Mouse (Mus musculus): ENCODE data around the gene Ctcf.

Ctcf gene

DNA sequence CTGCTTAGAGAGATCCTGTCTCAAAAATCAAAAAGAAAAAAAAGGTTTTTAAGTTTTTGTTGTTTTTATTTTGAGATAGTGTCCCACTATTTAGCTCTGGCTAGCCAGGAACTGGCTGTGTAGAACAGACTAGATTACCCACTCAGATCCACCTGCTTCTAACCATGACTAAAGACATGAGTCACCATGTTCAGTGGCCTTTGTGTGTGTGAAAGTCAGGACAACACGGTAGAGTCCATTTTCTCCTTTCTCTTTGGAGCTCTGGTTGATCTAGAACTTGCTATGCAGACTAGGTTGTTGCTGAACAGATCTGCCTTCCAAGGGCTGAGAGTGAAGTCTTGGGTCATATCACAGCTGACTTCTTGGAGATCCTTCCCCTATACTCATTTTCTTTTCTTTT, 3.5 kb downstream of the Ctcf start:
- ATAC-seq (ENCODE audit: insufficient number of reproducible peaks, low FRiP score, low TSS enrichment) = no peak

DNA sequence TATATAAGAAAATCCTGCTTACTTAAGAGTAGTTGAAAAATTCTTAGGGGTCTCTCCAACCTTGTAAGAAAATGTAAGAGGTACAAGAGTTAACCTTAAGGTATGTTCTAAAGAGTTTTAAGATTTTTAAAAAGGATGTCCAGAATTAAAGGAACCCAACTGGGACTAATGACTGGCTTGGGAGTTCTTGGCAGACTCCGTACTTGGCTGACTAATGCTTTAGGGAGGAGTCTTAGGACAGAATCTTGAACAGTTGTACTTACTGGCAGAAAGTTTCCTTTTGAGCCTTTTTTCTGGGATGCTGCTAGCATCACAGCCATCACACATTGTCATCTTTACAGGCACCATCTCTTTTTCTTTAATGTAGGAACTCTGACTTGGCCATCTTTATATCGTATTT, 4.1 kb downstream of the Ctcf start:
- ATAC-seq (ENCODE audit: insufficient number of reproducible peaks, low FRiP score, low TSS enrichment) = no peak

DNA sequence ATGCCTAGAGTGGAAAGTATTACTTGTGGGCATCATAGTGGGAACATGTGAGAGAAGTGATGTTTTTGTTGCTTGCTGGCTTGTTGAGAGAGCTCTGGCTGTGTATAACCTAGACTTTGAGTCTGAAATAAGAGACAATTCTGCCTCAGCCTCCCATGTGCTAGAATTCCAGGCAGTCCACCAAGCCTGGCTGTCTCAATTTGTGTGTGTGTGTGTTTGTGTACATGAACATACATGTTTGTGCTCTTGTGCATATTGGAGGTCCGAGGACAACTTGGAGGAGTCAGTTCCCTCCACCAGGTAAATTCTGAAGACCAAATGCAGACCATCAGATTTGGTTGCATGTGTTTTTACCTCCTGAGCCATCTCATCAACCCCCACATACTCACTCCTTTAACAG, 8.8 kb downstream of the Ctcf start:
- ATAC-seq (ENCODE audit: insufficient number of reproducible peaks, low FRiP score, low TSS enrichment) = no peak

DNA sequence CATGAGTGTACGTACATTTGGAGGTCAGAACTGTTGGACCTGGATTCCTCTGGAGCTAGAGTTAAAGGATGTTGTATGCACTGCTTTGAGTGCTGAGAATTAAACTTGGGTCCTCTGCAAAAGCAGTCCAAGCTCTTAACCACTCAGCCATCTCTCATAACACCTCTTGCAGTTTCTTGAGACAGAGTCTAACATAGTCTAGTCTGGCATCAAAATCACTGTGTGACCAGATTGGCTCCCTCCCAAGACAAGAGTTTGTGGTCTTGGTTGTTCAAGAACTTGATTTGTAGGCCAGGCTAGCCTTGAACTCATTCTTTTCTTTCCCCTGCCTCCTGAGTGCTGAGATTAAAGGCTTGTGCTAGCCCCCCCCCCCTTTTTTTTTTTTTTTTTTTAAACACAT, 12.6 kb downstream of the Ctcf start:
- ATAC-seq (ENCODE audit: insufficient number of reproducible peaks, low FRiP score, low TSS enrichment) = no peak

DNA sequence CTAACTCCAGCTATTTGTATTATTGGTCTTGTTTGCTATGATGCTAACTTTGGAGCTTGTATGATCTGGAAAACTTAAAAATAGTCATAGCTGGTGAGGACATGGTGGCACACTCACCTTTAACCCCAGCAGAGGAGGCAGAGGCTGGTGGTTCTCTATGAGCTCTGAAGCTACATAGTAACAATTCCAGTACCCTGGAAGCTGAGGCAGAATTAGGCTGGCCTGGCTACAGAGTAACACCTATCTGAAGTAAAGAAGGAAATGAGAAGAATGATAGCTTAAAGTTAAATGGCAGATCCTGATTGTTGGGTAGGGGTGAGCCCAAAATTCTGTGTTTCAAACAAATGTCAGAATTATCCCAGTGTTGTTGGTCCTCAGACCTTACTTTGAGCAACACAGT, 21.3 kb downstream of the Ctcf start:
- no peak for ATAC-seq (ENCODE audit: insufficient number of reproducible peaks, low FRiP score, low TSS enrichment)

DNA sequence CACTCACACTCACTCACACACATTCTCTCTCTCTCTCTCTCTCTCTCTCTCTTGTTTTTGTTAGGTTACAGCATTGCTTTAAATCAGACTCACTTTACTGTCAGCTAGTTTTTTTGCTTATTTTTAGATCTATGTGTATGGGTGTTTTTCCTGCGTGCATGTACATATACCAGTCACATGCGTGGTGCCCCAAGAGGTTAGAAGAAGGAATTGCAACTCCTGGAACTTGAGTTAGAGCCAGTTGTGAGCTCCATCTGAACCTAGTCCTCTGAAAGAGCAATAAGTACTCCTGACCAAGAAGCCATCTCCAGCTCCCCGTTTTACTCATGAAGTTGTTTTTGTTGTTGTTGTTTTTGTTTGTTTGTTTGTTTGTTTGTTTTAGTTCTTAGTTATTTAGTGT, 24.8 kb downstream of the Ctcf start:
- no peak for ATAC-seq (ENCODE audit: insufficient number of reproducible peaks, low FRiP score, low TSS enrichment)

DNA sequence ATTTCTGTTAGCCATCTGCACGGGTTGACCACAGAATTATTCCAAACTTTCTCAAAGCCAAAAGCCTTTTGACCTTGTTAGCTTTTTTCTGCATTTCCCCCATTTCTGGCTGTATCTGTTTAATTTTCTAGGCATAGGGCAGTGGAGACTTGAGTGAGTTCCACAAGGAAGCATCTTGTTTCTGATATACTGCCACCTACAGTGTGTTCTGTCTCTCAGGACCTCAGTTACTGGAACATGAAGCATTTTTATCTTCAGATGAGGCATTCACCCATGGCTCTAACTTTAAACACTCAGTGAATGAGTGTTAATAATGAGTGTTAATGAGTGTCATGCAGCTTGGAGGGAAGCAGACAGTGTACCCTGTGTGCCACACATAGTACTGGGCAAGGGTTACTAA, 41.5 kb downstream of the Ctcf start:
- no peak for ATAC-seq (ENCODE audit: insufficient number of reproducible peaks, low FRiP score, low TSS enrichment)

DNA sequence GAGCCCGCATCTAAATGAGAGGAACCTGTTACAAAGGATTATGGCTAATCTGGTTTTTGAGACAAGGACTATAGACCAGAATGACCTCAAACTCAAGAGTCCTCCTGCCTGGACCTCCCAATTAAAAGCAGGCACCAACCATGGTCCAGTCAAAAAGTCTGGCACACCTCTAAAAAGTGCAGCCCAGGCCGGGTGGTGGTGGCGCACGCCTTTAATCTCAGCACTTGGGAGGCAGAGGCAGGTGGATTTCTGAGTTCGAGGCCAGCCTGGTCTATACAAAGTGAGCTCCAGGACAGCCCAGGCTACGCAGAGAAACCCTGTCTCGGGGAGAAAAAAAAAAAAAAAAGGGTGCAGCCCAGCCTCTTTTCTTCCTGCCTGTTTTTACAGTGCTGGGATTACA, 49.0 kb downstream of the Ctcf start:
- ATAC-seq (ENCODE audit: insufficient number of reproducible peaks, low FRiP score, low TSS enrichment) = no peak

DNA sequence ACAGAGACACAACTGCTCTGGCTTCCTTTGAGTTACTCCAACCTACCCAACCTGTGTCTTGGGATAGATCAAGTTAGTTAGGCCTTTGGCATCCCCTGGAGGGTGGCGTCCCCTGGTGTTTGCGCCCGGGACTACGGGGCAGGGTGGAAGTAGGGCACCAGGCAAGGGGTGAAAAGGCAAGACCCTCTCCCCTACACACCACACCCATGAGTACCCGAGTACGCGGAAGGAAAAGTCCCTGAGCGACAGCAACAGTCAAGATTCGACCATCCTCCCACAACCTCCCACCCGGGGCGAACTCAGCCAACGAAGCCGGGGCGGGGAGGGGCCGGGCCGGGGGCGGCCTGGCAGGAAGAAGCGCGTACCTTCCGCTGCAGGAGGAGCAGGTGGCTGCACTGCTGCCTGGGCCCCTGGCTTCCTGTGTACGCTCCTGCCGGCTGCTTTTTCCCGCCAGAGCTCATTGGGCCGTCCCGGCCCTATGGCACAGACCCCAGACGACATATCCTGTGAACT, 49.5 kb downstream of the Ctcf start, which contains the start of gene Carmil2:
Gene Carmil2, plus strand, starts transcription at position 479 of the 513 bp plus-strand sequence.
- no peak for ATAC-seq (ENCODE audit: insufficient number of reproducible peaks, low FRiP score, low TSS enrichment)

DNA sequence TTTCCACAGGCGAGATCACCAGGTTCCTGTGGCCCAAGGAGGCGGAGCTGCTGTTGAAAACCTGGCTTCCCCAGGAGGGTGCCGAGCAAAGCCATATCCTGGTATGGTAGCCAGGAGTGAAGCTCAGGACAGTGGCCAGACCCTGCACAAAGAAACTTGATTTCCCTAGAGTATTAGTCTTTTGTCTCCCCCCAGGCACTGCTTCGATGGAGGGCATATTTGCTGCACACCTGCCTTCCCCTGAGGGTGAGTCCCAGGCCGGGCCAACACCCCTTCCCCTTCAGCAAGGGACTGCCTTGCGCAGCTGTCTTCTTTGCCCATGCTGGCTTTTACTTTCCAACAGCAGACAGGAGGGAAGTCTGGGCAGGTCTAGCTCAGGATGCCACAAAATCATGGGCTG, 50.2 kb downstream of the Ctcf start:
- no peak for ATAC-seq (ENCODE audit: insufficient number of reproducible peaks, low FRiP score, low TSS enrichment)

DNA sequence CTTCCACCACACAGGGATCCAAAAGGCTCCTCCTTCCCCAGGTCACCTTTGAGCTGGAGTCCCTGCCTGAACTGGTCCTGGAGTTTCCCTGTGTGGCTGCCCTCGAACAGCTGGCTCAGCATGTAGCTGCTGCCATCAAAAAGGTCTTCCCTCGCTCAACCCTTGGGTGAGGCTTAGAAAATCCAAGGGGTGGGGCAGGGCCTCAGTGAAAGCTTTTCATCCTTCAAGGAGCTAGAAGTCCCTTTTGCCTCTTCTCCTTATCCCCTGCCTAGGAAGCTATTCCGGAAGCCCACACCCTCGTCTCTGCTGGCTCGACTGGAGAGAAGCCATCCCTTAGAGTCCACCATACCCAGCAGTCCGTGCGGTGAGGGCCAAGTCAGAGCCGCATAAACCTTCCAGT, 51.1 kb downstream of the Ctcf start:
- ATAC-seq (ENCODE audit: insufficient number of reproducible peaks, low FRiP score, low TSS enrichment) = no peak

DNA sequence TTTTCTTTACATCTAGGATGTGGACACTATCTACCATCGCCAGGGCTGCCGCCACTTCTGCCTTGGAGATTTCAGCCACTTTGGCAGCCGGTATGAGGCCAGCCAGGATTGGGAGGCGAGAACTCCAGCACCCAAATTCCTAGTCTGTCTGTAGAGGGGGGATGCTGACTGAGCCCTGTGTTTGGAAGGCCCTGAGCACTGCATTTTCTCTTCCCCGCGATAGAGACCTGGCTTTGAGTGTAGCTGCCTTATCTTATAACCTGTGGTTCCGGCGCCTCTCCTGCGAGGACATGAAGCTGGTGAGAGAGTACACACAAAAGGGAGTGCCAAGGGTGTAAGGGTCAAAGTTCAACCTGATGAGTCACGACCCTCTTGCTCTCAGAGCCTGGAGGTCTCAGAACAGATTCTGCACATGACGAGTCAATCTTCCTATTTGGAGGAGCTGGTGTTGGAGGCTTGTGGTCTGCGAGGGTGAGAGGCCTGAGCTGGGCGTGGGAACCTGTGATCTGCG, 51.9 kb downstream of the Ctcf start:
- no peak for ATAC-seq (ENCODE audit: insufficient number of reproducible peaks, low FRiP score, low TSS enrichment)

DNA sequence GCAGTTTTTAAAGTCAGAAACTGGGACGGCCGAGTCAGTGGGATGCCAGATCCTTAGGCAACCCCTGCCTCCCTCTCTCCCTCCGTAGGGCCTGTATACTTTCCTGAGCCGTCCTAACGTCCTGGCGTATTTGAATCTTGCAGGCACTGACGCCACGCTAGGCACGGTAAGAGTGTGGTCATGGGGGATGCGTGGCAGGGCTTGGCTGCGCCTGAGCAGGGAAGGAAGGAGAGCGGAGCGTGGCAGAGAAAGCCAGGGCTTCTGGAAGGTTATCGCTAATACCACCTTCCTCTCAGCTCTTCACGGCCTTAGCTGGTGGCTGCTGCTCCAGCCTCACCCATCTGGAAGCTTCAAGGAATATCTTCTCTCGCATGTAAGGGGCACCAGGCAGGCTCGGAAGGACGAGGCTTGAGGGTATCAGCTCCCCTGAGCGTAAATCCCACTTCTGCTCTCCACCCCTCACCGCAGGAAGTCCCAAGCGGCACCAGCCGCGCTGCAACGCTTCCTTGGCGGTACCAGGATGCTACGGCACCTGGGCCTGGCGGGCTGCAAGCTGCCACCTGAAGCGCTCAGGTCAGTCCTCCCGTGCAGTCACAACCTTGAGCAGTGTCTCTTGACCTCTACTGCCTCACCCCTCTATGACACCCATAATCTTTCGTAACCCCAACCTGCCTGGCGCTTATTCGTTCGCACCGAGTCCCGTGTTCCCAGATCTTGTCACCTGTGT, 53.1 kb downstream of the Ctcf start:
- ATAC-seq (ENCODE audit: insufficient number of reproducible peaks, low FRiP score, low TSS enrichment) = no peak

DNA sequence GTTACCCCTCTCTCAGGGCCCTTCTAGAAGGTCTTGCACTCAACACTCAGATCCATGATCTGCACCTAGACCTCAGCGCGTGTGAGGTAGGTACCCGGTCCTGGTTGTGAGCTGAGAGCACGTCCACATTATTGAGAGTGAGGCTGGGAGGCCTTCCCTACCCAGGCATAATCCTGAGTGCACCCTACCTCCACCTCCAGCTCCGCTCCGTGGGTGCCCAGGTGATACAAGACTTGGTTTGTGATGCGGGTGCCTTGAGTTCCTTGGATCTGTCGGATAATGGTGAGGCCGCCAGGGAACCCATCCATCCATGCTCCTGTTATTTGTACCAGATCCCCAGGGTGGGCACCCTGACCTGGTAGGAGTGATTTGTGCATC, 53.6 kb downstream of the Ctcf start:
- ATAC-seq (ENCODE audit: insufficient number of reproducible peaks, low FRiP score, low TSS enrichment) = no peak

DNA sequence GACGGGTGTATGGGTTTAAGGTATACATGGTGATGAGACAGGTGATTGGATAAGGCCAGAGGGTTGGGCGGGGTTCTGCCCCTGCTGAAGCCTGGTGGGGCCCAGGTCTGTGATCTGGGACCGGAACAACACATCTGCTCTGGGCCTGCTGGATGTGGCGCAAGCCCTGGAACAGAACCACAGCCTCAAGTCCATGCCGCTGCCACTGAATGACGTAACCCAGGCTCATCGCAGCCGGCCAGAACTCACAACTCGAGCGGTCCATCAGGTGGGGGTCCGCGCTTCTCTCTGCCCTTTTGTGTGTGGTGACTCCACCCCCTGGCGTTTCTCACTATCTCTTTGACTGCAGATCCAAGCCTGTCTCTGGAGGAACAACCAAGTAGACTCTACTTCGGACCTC, 54.6 kb downstream of the Ctcf start:
- ATAC-seq (ENCODE audit: insufficient number of reproducible peaks, low FRiP score, low TSS enrichment) = no peak

DNA sequence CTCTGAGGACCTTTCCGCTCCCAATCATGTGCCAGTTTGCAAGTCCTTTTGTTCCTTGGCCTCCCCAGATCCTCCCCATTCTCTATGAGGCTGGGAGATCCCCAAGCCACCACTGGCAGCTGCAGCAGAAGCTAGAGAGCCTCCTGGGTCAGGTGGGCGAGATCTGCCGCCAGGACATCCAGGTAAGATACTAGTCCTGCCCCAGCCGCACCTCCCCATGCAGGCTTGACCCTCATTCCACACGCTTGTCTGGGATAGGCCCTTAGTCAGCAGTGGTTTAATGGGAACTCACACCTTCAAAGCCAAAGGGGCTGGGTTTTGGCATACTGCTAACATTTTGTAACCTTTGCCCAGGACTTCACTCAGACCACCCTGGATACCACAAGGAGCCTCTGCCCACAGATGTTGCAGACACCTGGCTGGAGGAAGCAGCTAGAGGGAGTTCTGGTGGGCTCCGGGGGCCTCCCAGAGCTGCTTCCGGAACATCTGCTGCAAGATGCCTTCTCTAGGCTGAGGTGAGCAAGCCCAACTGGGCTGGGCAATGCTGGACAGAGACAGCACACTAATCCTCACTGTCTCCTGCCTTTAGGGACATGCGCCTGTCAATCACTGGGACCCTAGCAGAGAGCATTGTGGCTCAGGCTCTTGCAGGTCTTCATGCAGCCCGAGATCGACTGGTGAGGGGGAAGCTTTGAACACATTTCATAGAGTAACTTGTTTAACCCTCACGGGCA, 56.2 kb downstream of the Ctcf start:
- no peak for ATAC-seq (ENCODE audit: insufficient number of reproducible peaks, low FRiP score, low TSS enrichment)

DNA sequence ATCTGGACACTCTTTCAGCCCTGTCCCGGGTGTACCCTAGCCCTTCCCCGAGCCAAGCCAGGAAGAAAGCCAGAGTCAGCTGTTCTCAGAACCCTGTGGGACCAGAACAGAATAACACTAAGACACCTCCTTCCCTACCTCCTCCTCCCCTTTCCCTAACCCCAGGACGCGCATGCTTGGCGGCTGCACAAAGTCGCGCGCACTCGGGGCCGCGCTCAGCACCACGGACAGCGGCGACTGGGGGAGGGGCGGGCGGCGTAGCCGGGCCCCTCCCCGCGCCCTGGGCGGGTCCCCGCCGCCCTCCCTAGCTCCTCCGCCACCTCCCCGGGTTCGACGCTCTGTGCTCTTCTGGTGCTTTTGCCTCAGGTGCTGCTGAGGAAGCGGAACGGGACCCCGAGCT, 57.3 kb downstream of the Ctcf start:
- ATAC-seq (ENCODE audit: insufficient number of reproducible peaks, low FRiP score, low TSS enrichment) = peak; percentile 47

DNA sequence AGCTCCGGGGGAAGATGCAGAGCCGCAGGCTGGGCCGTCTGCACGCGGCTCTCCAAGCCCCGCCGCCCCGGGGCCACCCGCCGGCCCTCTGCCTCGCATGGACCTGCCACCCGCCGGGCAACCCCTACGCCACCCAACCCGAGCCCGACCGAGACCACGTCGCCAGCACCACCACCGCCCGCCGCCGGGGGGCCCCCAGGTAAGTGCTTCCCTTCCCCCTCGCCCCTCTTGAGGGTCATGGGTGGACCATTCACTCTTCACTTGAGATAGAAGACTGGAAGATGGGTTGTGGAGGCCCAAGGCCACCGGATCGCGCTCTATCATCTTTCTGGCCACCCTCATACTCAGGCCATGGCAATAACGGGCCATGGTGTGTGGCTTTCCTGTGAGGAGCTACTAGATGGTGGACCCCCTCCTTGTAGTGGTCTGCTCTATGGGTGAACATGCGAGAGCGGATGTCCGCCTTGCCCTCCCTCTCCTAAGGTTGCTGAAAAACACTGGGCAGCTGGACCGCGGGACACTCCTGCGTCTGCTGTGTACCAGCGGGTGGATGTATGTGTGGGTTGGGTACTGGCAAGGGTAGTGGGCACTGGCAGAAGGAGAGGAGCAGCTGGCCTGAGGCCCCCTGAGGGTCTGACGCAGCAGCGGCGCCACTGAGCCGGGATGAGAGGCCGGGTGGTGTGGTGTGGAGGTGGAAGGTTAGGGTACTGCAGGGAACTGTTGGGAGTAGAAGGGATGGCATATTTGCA, 57.9 kb downstream of the Ctcf start:
- peak; percentile 43; the same call in 1 of the 2 replicates for ATAC-seq (ENCODE audit: insufficient number of reproducible peaks, low FRiP score, low TSS enrichment)

DNA sequence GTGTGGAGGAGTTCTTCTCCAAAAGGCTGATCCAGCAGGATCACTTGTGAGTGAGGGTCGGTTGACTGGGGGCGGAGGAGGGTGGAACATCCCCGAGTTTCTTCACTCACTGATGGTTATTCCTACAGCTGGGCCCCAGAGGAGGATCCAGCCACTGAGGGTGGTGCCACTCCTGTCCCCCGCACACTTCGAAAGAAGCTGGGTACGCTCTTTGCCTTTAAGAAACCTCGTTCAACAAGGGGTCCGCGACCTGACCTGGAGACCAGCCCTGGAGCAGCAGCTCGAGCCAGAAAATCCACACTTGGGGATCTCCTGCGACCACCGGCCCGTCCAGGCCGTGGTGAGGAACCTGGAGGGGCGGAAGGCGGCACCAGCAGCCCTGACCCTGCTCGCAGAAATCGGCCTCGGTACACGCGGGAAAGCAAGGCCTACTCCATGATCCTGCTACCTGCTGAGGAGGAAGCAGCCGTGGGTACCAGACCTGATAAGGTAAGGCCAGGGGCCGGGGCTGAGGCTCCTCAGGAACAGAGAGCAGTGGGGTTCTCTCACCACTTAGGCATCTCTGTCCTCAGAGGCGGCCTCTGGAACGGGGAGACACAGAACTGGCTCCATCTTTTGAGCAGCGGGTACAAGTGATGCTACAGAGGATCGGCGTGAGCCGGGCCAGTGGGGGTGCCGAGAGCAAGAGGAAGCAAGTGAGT, 58.9 kb downstream of the Ctcf start:
- ATAC-seq (ENCODE audit: insufficient number of reproducible peaks, low FRiP score, low TSS enrichment) = no peak

DNA sequence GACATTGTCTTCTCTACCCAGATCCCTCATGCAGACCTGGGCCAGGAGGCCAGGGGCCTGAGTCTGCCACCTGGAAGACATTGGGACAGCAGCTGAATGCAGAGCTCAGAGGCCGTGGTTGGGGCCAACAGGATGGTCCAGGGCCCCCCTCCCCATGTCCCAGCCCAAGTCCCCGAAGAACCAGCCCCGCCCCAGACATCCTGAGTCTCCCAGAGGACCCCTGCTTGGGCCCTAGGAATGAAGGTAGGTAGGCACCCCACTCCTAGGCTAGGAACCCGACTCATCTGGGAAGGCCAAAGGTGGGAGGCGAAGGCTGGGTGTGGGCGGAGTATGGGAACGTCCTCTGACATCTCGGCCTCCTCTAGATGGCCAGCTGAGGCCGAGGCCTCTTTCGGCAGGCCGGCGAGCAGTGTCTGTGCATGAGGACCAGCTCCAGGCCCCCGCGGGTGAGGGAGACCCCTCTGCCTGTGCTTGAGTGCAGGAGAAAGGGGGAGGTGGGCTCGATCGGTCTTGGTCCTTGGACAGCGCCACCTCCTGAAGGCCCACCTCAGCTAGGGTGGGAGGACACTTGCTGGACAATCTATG, 60.9 kb downstream of the Ctcf start:
- no peak for ATAC-seq (ENCODE audit: insufficient number of reproducible peaks, low FRiP score, low TSS enrichment)

Measured in cerebellum, adult (tissue).